Mouse (Mus musculus) spleen, embryonic (tissue): Measurements from ENCODE around the gene Oxsm.

Experiments
- CTCF ChIA-PET: fragments of 350-600 bp; sonication (Branson Sonifier 250); formaldehyde crosslinking; loops from one replicate; lab custom pipeline; 2022; lab: Charles Lee

The Oxsm gene

DNA sequence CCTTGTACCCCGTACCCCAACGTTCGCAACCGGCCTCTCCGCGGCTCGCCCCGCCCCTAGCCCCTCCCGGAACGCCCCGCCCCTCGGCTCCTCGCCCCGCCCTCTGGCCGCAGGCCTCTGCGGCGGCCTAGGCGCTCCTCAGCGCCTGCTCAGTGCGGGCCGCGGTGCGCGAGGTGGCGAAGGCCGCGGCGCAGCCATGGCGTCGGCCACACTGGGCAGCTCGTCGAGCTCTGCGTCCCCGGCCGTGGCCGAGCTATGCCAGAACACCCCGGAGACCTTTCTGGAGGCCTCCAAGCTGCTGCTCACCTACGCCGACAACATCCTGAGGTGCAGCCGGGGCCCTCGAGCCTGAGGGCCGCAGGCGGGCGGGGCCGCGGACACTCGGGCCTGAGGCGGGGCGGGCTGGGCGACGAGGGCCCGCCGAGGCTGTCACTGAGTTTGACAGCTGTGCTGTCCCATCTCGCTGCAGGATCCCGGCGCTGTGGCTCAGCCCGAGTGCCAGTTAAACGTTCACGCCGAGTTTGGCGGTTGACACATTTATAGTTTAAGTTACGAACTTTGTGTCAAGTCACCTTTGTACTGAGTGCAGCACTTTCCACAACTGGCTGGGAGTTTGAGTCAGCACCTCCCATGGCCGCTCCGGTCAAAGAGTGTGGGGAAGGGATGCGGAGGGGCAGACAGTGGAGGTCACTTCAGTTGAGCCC, at the start of gene Oxsm, which contains the start of gene Ngly1:
TSS of gene Oxsm (minus strand) at position 638 of the 704 bp plus-strand sequence.
TSS of gene Ngly1 (plus strand) at position 110 of the 704 bp plus-strand sequence.
- CTCF ChIA-PET, result interaction anchor here (0.6 kb wide), 1 partner anchor 27 kb away, joined by 8 read pairs; no protein-coding TSS in a partner anchor

DNA sequence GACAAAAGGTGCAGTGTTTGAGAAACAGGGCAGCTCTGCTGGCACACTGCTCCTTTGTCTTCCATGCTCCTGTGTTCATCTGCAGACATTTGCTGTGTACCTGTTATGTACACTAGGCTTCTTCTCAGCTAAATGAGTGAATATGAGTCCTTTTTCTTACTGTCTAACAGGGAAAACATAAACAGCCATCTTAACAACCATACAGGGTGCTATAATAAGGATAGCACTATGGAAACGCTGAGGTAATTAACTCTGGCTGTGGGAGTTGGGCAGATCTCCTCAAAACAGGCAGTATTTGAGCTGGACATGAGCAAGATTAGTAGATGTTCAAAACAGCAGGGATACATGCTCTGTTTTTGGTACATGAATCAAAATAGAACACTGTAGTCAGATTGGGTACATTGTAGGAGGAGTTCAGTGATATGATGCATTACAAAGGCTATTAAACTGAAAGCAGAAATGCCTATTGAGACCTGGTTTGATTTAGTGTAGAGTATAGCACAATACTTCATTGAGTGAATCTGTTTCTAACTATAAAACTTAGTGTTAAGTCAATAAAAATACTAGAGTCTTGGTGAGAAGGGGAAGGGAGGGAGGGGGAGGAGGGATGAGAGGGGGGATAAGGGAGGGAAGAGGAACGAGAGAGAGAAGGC, 47.3 kb upstream of the Oxsm start:
- CTCF ChIA-PET, result no interaction called here

DNA sequence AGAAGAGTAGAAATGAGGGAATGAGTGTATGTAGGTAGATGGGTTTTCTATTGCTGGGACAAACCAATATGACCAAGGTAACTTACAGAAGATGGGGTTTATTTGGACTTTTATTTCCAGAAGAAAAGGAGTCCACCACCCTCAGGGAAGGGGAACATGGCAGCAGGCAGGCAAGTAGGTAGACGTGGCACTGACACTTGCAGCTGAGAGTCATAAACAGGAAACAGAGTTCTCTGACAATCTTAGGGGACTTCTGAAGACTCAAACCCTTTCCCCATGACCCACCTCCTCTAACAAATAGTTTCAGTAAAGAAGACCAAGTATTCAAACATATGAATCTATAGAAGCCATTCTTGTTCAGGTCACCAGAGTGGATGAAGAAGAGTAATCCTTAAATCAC, 44.3 kb upstream of the Oxsm start:
- CTCF ChIA-PET, result no interaction called here

DNA sequence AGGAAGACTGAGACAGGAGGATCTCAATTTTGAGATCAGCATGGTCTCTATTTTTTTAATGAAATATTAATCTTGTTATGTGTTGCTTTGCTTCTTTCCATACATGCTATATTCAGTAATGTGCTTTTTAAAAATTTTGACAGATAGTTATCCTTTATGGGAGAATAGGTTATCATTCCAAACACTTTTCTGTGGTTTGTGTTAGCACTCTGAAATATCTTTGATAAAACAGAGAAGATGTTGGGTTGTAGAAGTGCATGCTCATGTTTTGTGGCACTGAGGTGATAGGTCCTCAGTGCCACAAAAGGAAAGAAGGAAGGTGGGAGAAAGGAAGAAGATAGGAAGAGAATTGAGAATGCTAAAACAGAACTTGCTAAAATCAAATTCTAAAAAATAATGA, 43.4 kb upstream of the Oxsm start:
- CTCF ChIA-PET, result no interaction called here

DNA sequence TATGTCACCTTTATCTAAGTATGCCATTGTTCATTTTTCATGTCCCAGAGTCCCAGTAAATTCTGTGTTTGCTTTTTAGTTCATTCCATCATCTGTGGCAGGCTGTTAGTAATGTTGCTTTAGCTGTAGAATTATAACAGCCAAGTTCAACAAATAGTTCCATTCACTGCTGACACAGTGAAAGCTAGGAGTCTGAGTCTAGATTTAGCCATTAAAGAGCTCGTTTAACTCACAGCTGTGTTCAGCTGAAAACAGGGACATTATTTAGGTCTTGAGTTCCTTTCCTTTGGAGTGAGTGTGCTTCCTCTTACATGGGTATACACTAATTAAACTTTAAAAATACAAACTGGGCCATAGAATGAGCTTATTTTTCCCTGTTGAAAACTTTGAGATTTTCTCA, 42.8 kb upstream of the Oxsm start:
- CTCF ChIA-PET, result no interaction called here

DNA sequence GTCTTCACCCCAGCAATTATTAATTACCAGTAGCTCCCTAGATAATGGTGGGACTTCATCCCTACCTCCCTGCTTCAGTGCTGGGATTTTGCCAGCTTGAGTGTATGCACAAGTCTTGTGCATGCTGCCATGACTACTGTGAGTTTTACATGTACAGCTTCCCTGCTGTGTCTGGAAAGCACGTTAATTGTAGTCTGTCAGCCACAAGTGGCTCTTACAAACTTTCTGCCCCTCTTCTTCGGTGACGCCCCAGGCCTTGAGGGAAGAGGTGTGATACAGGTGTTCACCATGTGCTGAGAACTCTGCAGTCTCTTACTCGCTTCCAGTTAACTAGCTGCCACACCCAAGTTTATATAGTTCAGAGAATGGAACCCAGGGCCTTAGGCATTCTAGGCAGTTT, 34.4 kb upstream of the Oxsm start:
- CTCF ChIA-PET, result no interaction called here

DNA sequence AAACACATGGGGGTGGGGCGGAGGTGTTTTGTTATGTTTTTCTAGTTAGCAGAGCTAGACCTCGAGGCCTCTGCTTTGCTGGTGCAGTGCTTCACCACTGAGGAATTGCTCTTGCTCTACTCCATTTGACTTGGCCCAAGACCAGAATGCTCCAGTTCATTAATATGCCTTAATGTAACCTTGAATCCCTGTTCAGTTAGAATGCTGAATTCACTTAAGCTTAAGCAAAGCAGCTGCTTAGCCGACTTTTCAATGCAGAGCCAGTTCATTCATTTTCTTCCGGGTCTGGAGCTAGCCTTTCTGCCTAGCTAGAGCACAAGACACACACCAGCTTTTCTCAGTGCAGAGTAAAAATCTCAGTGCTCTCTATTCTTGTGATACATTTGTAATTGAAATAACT, 29.6 kb upstream of the Oxsm start:
- CTCF ChIA-PET, result no interaction called here

DNA sequence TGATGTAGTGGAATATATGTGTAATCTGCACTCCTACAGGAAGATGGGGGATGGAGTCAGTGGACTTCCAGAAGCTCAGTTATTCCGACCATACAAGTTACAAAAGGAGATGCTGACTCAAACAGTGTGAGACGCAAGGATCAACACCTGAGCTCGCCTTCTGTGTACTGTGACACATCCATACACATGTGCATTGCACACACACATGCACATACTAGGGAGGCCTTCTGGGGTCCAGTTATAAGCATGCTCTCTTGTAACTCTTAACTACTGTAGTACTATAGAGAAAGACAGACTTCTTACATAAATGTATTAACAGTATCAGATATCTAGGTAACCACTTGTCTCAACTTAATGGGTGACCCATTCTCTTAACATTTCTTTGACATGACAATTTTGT, 24.1 kb upstream of the Oxsm start:
- CTCF ChIA-PET, result interaction anchor here (0.7 kb wide), 1 partner anchor 28 kb away, joined by 3 read pairs; no protein-coding TSS in a partner anchor

DNA sequence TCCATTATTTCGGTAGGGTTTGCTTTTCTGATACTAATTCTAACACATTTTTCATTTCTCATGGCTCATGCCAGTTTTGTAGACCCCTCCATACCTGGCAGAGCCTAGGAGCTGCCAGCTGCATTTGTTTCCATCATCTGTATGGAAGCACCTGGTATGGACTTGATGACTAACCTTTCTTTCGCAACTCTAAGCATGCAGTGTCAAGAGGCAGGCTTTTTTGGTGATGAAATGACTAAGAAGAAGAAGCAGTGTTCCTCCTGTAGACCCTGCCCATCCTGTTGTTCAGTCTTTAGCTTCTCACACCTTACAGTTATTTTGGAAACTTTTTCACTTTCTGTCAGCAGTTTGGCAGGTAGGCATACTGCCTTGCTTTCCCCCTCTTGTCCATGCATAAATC, 20.2 kb upstream of the Oxsm start:
- CTCF ChIA-PET, result interaction anchor here (1.3 kb wide), 1 partner anchor 10 kb away, joined by 5 read pairs; no protein-coding TSS in a partner anchor

DNA sequence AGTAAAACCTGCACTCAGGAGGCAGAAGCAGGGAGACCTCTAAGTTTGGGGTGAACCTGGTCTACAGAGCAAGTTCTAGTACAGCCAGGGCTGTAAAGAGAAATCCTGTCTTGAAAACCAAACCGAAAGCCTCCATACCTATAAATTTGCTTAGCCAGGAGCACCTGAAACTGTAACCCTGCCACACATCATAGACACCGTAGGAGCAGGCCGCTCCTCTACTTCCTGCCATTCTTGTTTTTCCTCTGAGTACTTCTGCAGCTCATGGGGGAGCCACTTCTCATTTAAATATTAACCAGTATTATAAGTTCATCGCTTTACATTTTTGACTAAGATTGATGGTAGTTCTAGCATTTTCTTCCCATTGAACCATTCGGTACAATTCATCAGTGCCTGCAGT, 17.4 kb upstream of the Oxsm start:
- CTCF ChIA-PET, result interaction anchor here (0.9 kb wide), 1 partner anchor 10 kb away, joined by 3 read pairs; no protein-coding TSS in a partner anchor

DNA sequence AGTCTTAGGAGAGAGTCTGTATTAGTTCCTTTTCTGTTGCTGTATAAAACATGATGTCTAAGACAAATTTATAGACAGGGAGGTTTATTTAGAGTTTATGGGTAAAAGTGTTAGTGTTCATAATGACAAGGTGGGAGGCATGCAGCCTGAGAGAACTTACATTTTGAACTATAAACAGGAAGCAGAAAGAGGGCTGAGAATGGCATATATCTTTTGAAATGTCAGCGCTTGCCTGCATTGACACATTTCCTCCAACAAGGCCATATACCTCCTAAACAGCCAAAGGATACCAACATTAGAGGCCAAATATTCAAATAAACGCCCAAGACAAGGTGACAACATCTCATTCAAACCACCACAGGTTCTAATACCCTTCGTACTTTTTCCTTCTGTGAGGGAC, 12.3 kb upstream of the Oxsm start:
- CTCF ChIA-PET, result no interaction called here

DNA sequence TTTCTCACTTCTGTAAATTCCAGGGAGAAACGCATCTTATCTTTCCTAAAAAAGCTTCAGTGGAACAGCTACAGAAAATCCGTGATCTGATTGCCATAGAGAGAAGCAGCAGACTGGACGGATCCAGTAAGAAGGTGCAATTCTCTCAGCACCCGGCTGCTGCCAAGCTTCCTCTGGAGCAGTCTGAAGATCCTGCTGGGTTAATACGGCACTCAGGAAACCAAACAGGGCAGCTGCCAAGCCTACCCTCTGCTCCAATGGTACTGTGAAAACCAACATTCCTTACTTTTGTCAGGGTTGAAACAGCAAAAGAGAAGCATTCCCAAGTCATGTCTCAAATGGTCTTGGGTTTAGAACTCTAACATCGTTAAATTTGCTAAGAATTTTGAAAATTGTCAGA, 10.9 kb upstream of the Oxsm start:
- CTCF ChIA-PET, result interaction anchor here (1.3 kb wide), 1 partner anchor 10 kb away, joined by 5 read pairs; no protein-coding TSS in a partner anchor

DNA sequence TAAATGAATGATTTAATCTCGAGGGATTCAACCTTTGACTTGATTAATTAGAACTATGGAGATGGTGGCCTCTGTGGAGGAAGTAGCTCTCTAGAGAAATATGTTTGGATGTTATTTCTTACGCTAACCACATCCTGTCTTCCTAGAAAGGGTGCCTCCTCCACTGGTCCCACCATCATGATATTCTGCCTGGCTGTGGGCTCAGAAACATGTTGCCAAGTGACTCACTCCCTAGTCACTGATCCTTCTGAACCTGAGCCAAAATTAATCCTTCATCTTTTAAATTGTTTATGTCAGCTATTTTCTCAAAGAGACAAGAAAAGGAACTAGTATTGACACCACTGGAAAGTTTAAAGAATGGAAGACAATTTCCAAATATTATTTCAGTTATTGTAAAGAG, 6.6 kb upstream of the Oxsm start:
- CTCF ChIA-PET, result interaction anchor here (0.6 kb wide), 1 partner anchor 11 kb away, joined by 3 read pairs; no protein-coding TSS in a partner anchor

DNA sequence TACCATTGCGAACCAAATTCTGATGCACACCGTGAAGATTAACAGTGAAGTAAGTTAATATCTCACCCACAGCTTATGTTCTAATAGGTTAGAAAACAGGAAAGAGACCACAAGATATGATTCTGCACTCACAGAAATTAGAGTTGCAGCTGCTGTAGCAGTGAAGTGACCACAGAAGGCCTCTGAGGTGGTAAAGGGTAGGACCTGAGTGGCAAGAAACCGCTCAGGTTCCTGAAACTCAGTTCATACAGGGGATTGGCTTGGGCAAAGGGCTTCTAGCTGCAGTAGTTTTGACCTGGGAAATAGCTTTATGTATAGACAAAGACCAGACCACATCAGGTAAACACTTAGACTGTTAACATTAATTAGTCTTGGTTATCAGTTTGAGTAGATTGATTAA, 6.1 kb upstream of the Oxsm start:
- CTCF ChIA-PET, result no interaction called here

DNA sequence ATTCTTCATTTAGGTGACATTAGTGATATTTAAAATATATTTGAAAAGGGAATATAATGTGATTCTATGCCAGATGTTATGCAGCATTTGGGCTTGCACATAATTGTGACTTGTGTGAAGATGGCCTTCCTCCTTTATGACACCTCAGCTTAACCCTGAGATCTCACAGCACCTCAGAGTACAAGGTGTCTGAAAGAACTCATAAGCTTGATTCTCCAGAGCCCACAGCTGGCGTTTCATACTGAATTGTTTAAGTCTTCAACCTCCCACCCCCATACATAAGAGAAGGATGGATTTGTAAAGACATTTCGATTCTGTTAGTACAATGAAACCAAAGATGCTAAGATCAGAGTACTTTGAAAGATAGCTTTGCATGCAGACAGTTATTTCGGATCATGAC, 491 bp upstream of the Oxsm start:
- CTCF ChIA-PET, result no interaction called here

DNA sequence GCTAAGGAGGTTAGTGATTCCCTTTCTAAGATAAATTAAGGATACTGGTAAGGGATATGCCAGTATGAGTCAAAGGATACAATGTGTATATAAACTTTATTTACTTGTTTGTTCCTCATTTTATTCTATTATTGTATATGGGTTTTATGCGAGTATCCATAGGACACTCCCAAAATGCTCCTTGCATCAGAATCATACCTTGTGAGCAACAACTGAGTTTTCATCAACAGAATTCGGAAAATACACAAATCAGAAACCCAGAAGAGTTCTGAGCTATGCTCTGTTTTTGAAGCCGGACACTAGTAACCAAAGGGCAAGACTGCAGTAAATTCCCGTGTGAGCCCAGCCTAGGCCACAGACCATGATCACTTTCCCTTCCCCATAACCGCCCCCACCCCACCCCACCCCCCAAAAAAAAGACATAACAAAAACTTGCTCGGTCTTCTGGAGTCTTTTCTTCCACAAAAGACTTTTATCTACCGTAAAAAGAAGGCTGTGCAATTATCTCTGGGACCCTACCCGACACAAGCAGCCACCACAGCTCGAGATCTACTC, 928 bp downstream of the Oxsm start:
- CTCF ChIA-PET, result interaction anchor here (0.6 to 0.7 kb wide), 2 partner anchors 28 to 332 kb away, joined by 5 to 8 read pairs; no protein-coding TSS in a partner anchor

DNA sequence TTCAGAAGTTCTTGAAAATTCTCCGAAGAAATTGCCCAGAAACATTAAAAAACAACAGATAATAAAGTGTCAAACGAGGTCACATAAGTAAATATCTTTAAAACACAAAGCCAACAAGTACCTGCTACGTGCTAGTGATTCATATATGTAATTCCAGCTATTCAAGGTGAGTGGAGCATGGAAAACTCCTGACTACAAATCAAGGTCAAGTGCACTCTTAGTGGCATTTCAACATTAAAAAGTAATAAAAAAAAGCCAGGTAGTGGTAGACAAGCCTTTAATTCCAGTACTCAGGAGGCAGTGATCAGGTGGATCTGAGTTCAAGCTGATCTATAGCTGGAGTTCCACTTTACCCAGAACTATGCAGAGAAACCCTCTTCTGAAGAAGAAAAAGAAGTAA, 1.5 kb downstream of the Oxsm start:
- CTCF ChIA-PET, result interaction anchor here (0.7 kb wide), 1 partner anchor 331 kb away, joined by 5 read pairs; no protein-coding TSS in a partner anchor

DNA sequence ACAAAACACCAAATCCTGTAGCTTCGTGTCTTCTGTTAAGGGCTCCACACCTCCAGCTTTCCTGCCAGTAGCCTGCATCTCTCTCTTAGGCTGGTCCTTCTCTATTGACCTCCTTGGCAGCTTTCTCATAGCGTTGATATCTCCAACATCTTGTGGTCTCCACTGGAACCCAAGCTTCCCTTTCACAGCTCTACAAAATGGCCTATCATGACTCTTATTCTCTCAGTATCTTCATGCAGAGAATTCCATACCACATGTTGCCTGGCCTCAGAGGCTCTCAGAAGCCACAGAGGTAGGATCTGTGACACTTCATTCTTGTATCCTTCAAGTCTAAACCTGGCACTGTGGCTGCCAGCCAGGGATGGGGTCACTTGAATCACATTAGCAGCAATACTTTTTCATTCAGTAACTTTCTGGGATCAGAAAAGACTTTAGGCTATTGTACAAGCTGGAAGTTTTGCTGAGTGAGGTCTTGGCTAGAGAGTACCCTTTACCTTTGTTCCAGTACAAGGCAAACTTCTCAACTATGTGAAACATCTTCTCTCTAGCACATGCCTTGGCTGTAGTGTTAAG, 3.2 kb downstream of the Oxsm start:
- CTCF ChIA-PET, result no interaction called here

DNA sequence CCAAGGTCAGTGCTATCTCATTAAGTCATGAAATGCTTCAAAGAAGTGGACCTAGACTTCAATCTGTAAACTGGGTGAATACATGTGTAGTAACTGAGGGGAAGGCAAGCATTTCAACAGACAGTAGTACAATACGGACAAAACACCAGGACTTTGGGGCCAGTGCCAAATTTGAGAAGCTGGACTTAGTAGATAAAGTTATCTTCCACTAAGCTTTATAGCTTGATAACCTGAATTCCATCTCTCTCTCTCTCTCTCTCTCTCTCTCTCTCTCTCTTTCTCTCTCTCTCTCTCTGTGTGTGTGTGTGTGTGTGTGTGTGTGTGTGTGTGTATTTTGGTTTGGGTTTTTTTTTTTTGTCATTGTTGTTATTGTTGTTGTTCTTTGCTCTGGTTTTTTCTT, 4.5 kb downstream of the Oxsm start:
- CTCF ChIA-PET, result interaction anchor here (0.5 kb wide), 1 partner anchor 1587 kb away, joined by 3 read pairs; no protein-coding TSS in a partner anchor

DNA sequence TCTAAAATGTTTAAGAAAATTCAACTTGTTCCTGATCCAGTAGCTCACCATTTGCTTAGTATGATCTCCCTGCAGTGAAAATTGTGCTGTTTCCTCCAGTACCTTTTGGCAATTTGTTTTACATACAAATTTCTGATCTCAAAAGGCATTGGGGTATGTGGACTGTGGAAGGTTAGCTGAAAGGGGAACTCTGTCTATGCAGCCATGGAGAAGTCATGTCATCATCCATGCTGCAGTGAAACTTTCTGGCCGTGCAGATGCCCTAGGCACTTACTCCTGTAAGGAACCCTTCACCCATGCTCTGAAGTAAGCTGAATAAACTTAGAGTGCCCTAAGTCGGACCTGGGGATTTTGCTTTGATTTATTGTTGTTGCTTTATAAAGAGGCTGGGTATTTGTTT, 5.2 kb downstream of the Oxsm start:
- CTCF ChIA-PET, result no interaction called here

DNA sequence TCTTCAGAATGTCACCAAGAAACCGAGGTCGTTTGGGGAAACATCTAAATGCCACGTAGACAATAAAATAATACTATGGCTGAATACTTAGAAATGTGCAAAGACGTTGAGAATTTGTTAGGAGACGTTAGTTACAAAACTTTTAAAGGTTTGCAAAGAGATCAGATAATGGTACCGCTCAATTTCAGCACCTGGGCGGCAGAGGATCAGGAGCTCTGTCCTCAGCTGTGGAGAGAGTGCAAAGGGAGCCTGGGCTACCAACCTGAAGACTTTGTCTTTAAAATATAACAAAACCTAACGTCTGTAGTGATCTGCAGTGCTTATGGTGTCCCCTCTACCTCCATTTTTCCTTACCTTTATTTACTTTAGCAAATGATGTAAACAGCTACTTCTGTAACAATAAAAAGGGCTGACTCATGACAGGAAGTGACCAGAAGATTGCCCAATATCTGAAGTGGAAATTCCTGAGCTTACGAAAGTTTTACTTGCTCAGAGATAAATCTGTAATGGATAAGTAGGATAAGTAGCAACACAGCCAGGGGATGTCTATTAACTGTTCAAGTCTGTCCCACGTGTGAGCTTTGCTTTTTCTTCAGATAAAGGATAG, 5.9 kb downstream of the Oxsm start:
- CTCF ChIA-PET, result no interaction called here
